Mouse (Mus musculus) cerebellum, adult 2 months (tissue): ENCODE data around the gene Cdca7l.

Source experiments
- CTCF ChIP-seq: fragments of 200-500 bp; IDR thresholded peaks from 2 replicates; pipeline ENCODE4 v1.5.1; 2011; ENCODE audit warnings: low read depth, mild to moderate bottlenecking, control low read depth, low read length, moderate library complexity, borderline replicate concordance; ENCODE audit not compliant: insufficient read depth
- POLR2A ChIP-seq: fragments of 200-500 bp; IDR thresholded peaks from 2 replicates; pipeline ENCODE4 v1.6.1; 2011; ENCODE audit warnings: low read length, control low read depth, borderline replicate concordance; ENCODE audit not compliant: insufficient read depth

DNA sequence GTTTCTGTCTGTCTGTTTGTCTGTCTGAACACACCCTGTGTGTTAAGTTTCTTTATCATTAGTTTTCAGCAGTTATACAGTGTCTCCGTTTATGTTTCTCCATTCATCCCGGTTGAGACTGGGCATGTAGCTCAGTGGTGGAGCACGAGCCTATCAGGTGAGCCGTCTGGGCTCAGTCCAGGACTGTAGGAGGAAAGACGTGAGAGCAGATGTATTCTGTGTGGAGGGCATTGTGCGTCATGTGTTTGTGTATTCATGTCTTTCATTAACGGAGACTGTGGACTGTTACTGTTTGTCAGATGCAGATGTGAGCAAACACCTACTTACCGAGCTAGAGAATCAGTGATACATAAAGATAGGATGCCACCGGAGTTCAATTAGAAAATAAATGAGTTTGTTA is 52.9 kb downstream of the Cdca7l start:
- TF ChIP-seq CTCF: no peak
- TF ChIP-seq POLR2A: no peak
